ENCODE assay signal across 8 mouse cellular contexts in the genomic region with DNA sequence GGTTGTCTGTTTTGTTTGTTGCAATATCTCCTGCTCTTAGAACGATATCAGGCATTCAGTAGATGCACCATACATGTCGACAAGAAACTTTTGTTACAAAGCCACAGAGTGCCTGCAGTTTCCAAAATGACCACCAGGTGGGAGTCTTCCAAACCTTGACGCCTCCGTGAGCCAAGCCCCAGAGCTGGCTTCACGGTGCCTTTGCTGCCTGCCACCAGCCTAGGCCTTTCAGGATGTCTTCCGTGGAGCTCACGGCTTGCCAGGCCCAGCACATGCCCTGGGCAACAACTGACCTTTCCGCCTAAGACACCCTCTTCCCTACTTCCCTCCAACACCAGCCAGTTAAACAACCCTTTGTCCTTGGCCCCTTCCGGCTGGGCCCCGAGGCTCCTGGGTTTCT. TPM values are rescaled to one million over a fixed set of nuclear protein-coding genes. Genes with fewer than 3 reads are reported as not detected.
A peak's percentile ranks its signal among the peaks of the same experiment; 100 is the strongest.
DNase-seq lines count a peak whose midpoint lies in the region; ATAC-seq lines count a peak whose summit lies in the region.

No protein-coding gene starts in this region.

- no peaks in the 10 kb centered on the region for H3K36me3 ChIP-seq in embryonic facial prominence, embryonic 10.5 days (replicated peaks)
- H3K36me3 ChIP-seq in limb, embryonic 10.5 days: 0 out of 2 replicates have a peak, but pooled peaks cover 2% of the 10 kb centered on the region
- no peaks in the 10 kb centered on the region for H3K36me3 ChIP-seq in midbrain, embryonic 12.5 days

- H3K27ac ChIP-seq in embryonic facial prominence, embryonic 10.5 days (replicated peaks): peak overlapping the region; percentile 44; the same call in 1 of the 2 replicates
- 0 out of 2 replicates have a peak overlapping the region, but pooled peaks have one; percentile 44 for H3K27ac ChIP-seq in limb, embryonic 10.5 days
- no peak overlapping the region for H3K27ac ChIP-seq in midbrain, embryonic 12.5 days (replicated peaks)

- peaks cover 3% of the 10 kb centered on the region; the same call in 1 of the 2 replicates for H3K9me3 ChIP-seq in embryonic facial prominence, embryonic 10.5 days
- no peaks in the 10 kb centered on the region; the same call in 1 of the 2 replicates for H3K9me3 ChIP-seq in limb, embryonic 10.5 days (replicated peaks)
- H3K9me3 ChIP-seq in midbrain, embryonic 12.5 days: no peaks in the 10 kb centered on the region

- ATAC-seq in midbrain, embryonic 12.5 days (ENCODE audit: low FRiP score, low read depth): peak; percentile 78; the same call in 1 of the 2 replicates

- no peak overlapping the region for H3K4me3 ChIP-seq in embryonic facial prominence, embryonic 10.5 days
- H3K4me3 ChIP-seq in limb, embryonic 10.5 days: no peak overlapping the region
- H3K4me3 ChIP-seq in midbrain, embryonic 12.5 days: no peak overlapping the region

- 21% methylated on average over 10 of the region's 10 CpGs for WGBS in embryonic facial prominence, embryonic 10.5 days
- WGBS in limb, embryonic 10.5 days: 24% methylated on average over 10 of the region's 10 CpGs
- 27% methylated on average over 10 of the region's 10 CpGs for WGBS in midbrain, embryonic 12.5 days

- no peaks in the 10 kb centered on the region for H3K4me1 ChIP-seq in embryonic facial prominence, embryonic 10.5 days
- H3K4me1 ChIP-seq in limb, embryonic 10.5 days: peaks cover 5% of the 10 kb centered on the region; the same call in 1 of the 2 replicates
- H3K4me1 ChIP-seq in midbrain, embryonic 12.5 days: no peaks in the 10 kb centered on the region

- no peaks in the 10 kb centered on the region for H3K27me3 ChIP-seq in embryonic facial prominence, embryonic 10.5 days (replicated peaks; ENCODE audit: low read depth, poor library complexity, severe bottlenecking)
- H3K27me3 ChIP-seq in limb, embryonic 10.5 days (ENCODE audit: low read depth, poor library complexity, severe bottlenecking): 0 out of 2 replicates have a peak, but pooled peaks cover 4% of the 10 kb centered on the region
- peaks cover 13% of the 10 kb centered on the region for H3K27me3 ChIP-seq in midbrain, embryonic 12.5 days

- DNase-seq in urinary bladder, adult 18-20 months (ENCODE audit: low spot score in 2 of 2): peak; percentile 67 to 83
- DNase-seq in urinary bladder, adult 2 months (ENCODE audit: low spot score): no peak
- DNase-seq in embryonic facial prominence, embryonic 10.5 days (ENCODE audit: low spot score): peak; percentile 83
- peak; percentile 77 to 92 for DNase-seq in heart, adult 18-20 months
- DNase-seq in kidney, adult 18-20 months: peak; percentile 86
- DNase-seq in limb, embryonic 10.5 days (ENCODE audit: low spot score): peak; percentile 90
- DNase-seq in skeletal muscle tissue, adult 2 months (ENCODE audit: low read depth, low spot score): peak; percentile 68

- H3K4me2 ChIP-seq in midbrain, embryonic 12.5 days (replicated peaks): no peak overlapping the region

- H3K9ac ChIP-seq in midbrain, embryonic 12.5 days (replicated peaks): no peak overlapping the region

RNA-seq across cellular contexts. Expression of gene Kcnn4, which starts 5.2 kb away (rescaled TPM):
- 47.4 and 50.6 TPM in 2 replicates for polyA plus RNA-seq in urinary bladder, adult 2 months (2012; rRNA removed)
- 3.0 and 3.5 TPM in 2 replicates for polyA plus RNA-seq in embryonic facial prominence, embryonic 10.5 days (2016; fragmentation: Nextera tagmentation; extraction: Ambion mirVana)
- total RNA-seq in heart, adult 18-20 months (2021): 1 to 10 TPM in 1 of 2 experiments, under 1 TPM in 1; 0.69 to 2.4 TPM
- polyA plus RNA-seq in limb, embryonic 10.5 days (2016; fragmentation: Nextera tagmentation; extraction: Ambion mirVana): 3.6 and 4.0 TPM in 2 replicates
- 1.1 and 1.8 TPM in 2 replicates for polyA plus RNA-seq in midbrain, embryonic 12.5 days (2016; fragmentation: Nextera tagmentation; extraction: Ambion mirVana)

RNA-seq across cellular contexts. Expression of gene Lypd5, which starts 15.8 kb away (rescaled TPM):
- not detected in 2 replicates for polyA plus RNA-seq in urinary bladder, adult 2 months (2012; rRNA removed)
- polyA plus RNA-seq in embryonic facial prominence, embryonic 10.5 days (2016; fragmentation: Nextera tagmentation; extraction: Ambion mirVana): not detected in 2 replicates
- not detected for total RNA-seq in heart, adult 18-20 months (2021)
- not detected in 2 replicates for polyA plus RNA-seq in limb, embryonic 10.5 days (2016; fragmentation: Nextera tagmentation; extraction: Ambion mirVana)
- polyA plus RNA-seq in midbrain, embryonic 12.5 days (2016; fragmentation: Nextera tagmentation; extraction: Ambion mirVana): not detected in 2 replicates

RNA-seq across cellular contexts. Expression of gene Tescl, which starts 31.1 kb away (rescaled TPM):
- polyA plus RNA-seq in urinary bladder, adult 2 months (2012; rRNA removed): 0.19 TPM in 2 replicates
- 0.17 TPM in 1 of 2 replicates, not detected in the other for polyA plus RNA-seq in embryonic facial prominence, embryonic 10.5 days (2016; fragmentation: Nextera tagmentation; extraction: Ambion mirVana)
- total RNA-seq in heart, adult 18-20 months (2021): under 1 TPM in 1 of 2 experiments, not detected in 1; 0.32 TPM
- polyA plus RNA-seq in limb, embryonic 10.5 days (2016; fragmentation: Nextera tagmentation; extraction: Ambion mirVana): not detected in 2 replicates
- polyA plus RNA-seq in midbrain, embryonic 12.5 days (2016; fragmentation: Nextera tagmentation; extraction: Ambion mirVana): not detected in 2 replicates

RNA-seq across cellular contexts. Expression of gene Smg9, which starts 34.6 kb away (rescaled TPM):
- polyA plus RNA-seq in urinary bladder, adult 2 months (2012; rRNA removed): 37.6 and 37.7 TPM in 2 replicates
- polyA plus RNA-seq in embryonic facial prominence, embryonic 10.5 days (2016; fragmentation: Nextera tagmentation; extraction: Ambion mirVana): 25.8 and 26.3 TPM in 2 replicates
- 1 to 10 TPM; 6.6 to 8.4 TPM for total RNA-seq in heart, adult 18-20 months (2021)
- 28.3 and 29.0 TPM in 2 replicates for polyA plus RNA-seq in limb, embryonic 10.5 days (2016; fragmentation: Nextera tagmentation; extraction: Ambion mirVana)
- polyA plus RNA-seq in midbrain, embryonic 12.5 days (2016; fragmentation: Nextera tagmentation; extraction: Ambion mirVana): 30.9 and 32.4 TPM in 2 replicates

RNA-seq across cellular contexts. Expression of gene Zfp94, which starts 48.4 kb away (rescaled TPM):
- polyA plus RNA-seq in urinary bladder, adult 2 months (2012; rRNA removed): 10.5 and 11.0 TPM in 2 replicates
- polyA plus RNA-seq in embryonic facial prominence, embryonic 10.5 days (2016; fragmentation: Nextera tagmentation; extraction: Ambion mirVana): 13.8 and 13.9 TPM in 2 replicates
- 1 to 10 TPM; 2.5 TPM for total RNA-seq in heart, adult 18-20 months (2021)
- polyA plus RNA-seq in limb, embryonic 10.5 days (2016; fragmentation: Nextera tagmentation; extraction: Ambion mirVana): 12.1 and 15.9 TPM in 2 replicates
- 16.6 and 18.1 TPM in 2 replicates for polyA plus RNA-seq in midbrain, embryonic 12.5 days (2016; fragmentation: Nextera tagmentation; extraction: Ambion mirVana)
